Mouse (Mus musculus) B cell, adult 2 months (primary cell): Measurements from ENCODE around the gene Ppp1r37.
"Not testable (repeated sequence)": the region's sequence is repeated elsewhere in the genome, so short reads cannot be mapped to it uniquely, and the experiment has no call there.

ENCODE experiments used
- DNase-seq, 2 experiments: peaks; one replicate each; pipeline ENCODE4 v3.0.0; 2022

Ppp1r37 gene

DNA sequence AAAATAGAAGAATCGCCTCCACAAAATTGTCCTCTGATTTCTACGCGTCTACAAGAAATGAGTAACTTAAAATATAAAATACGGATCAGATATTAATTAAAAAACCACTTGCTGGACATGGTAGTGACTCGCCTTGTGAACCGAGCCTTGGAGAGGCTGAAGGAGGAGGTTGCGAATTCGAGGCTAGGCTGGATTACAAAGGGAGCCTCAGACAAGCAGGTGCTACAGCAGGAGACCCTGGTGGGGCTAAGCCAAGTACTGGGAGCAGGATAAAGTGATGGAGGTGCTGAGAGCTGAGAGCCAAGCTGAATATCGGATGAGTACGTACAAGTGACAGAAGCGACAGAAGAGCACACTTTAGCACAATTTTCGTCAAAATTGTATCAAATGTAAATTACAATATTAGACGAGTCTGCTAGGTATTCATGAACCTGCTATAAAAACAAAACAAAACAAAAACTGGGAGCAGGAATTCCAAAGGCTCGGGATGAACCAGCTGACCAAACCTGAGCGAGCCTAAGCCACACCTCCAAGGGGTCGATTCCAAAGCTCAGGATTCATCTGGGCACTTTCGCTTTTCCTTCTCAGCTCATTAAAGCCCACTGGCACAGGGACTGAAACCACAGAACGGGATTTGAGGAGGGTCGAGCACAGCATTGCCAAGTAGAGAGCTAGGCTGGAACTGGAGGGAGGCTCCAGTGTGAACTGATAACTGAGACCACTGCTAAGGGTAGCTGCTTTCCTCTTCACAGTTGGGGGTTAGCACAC, at the start of gene Ppp1r37:
Ppp1r37 (minus strand) TSS at position 434 of the 768 bp plus-strand sequence.
- no peak for DNase-seq

DNA sequence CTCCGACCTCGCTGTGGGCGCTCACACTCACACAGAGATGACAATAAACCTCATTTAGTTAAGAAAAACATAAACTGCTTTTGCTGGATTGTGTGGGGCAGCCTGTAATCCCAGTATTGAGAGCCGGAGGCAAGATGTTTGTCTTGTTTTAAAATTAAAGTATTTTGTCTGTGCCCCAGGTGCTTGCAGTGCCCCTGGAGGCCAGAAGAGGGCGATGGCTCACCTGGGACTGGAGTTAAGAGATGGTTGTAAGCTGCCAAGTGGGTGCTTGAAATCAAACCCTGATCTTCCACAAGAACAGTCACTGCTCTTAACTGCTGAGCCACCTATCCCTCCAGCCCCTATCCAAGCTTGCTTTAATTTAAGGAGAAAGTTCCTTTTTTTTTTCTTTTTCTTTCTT, 48.1 kb upstream of the Ppp1r37 start:
- DNase-seq: peak; percentile 46 to 50

- no peak for DNase-seq
Measured at GRCm38 (mm10) chr7:19609641-19610332, 46.9 kb upstream of the Ppp1r37 start.

DNA sequence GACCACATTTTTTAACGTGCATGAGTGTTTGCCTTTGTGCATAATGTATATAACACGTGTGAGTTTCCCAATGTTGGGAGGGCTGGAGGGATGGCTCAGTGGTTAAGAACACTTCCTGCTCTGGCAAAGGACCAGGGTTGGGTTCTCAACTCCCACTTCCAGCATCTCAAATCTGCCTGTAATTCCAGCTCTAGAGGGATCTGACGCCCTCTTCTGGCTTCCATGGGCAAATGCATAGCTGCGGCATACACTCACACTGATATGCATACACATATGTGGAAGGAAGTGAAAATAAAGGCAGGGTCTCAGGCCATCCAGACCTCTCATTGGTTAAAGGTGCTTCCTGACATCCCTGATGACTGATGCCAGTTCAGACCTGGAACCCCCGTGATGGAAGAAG, 44.4 kb upstream of the Ppp1r37 start:
- DNase-seq: no peak

GRCm38 (mm10) chr7:19604606-19605214, 41.8 kb upstream of the Ppp1r37 start:
- not testable (repeated sequence) for DNase-seq

DNA sequence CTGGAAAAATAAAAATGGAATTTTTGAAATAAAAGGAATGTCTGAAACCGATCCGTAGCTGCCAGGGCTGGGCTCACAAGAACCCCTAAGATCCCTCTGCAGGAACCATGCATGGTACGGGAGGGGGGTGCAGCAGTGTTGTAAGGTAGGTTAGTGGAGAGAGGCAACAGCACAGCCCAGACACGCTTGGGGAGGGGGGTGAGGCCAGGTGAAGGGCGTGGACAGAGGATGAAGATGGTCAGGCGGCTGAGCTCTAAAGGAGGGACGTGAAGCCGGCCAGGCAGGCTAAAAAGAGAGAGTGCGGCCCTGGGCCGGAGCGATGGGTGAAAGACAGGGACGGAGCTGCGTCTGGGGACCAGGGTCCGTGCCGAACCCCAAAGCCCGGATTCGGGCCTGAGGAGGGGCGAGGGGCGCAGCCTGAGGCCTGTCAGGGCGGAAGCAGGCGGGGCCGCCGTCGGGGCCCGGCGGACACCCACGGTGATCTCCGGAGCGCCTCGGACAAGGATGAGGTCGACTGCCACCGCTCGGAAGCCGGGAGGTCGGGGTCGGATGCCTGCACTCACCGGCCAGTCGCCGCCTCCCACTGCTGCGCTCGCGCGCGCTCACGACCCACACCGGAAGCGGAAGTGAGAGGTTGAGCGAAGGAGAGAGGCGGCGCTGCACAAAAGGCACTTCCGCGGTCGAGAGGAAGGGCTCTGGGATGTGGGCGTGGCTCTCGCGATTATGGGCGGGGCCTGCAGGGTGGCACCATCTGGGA, 41.2 kb upstream of the Ppp1r37 start, which contains the start of gene Clasrp:
Clasrp (minus strand) TSS at position 638 of the 757 bp plus-strand sequence.
- peak; percentile 98 for DNase-seq

DNA sequence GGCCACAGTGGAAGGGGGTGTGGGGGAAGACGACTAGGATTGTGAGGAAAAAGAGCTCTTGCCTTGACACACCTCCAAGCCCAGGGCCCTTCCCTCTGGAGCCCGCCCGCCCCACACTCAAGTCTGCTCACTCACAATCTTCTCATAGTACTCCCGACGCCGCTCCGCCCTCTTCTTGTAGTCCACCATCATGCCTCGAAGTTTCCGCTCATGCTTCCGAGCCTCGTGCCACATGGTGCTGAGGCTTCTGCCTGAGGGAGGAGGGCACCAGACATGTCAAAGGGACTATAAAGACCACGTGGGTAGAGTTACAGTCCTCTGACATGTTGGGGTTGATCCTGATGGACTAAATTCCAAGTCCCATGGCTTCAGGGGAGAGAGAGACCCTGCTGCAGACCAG, 40.2 kb upstream of the Ppp1r37 start:
- no peak for DNase-seq

DNA sequence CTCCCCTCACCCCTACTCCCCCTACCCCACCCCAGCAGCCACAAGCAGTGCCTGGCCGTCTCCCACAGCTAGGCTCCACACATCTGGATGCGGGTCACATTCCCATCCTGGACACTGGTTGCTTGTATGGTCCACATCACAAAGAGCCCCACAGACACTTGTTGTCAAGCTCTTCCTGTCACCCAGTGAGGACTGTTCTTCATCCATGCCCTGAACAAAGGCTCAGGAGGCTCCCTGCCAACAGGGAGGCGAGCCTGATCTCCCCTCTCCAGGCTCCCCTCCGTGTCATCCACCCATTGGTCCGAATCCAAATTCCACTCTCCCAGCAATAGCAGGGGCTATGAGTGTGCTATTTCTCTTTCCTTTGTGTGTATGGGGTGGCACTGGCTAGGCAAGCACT, 37.7 kb upstream of the Ppp1r37 start:
- no peak for DNase-seq

DNA sequence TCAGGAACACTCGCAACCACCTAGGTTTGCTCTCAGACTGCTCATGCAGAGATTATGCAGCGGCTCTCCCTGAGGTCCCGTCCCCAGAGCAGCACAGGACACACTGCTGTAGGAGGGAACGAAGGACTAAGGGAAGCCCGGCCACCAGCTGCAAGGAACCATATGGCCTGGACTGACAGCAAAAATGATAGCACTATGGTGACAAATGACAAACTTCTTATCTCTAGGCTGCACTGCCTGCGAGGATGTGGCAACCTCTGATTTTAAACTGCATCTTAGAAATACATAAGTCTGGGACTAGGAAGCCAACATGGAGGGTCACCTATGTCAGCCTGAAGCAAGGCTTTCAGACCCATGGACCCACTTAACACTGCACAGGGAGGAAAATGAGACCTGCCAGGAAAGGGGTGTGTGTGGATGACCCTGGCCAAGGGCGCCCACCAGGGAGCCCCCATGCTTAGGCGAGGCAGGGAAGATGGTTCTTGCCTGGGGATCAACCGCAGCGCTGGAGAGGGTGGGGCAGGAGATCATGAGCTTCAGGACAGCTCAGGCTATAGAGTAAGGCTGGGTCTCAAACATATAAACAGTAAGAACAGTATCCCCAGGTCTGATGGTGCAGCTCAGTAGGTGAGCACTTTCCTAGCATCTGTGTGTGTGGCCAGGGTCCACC, 30.3 kb upstream of the Ppp1r37 start:
- no peak for DNase-seq

DNA sequence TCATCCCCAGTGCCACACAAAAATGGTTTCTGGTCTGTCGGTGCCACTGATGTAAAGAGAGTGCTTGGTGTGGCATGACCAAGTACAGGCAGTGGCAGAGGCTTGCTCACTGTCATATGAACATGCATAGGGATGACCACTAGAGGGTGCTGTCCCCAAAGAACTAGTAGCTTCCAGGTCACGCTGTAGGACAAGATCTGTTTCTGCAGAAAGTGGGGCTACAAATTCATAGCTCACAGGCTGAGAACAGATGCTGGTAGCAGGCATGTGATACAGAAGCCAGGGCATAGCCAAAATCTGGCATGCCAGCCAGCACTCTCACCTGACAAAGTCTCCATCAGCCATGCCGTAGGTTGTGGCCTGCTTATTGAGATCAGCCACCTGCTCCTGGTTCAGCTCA, 27.0 kb upstream of the Ppp1r37 start:
- peak; percentile 87 to 89 for DNase-seq

DNA sequence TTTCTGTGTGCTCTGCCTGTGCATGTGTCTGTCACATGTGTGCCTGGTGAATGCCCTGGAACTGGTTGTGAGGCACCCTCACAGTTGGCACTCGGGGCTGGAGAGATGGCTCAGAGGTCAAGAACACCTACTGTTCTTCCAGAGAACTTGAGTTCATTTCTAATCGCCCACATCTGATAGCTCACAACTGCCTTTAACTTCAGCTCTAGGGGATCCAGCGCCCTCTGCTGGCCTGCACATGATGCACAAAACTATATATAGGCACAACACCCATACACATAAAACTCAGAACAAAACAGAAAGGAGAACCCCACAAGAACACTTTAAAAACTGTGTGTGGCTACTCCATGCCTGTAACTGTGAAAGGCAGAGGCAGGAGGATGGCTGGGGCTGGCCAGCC, 26.3 kb upstream of the Ppp1r37 start:
- peak; percentile 70 to 73 for DNase-seq

DNA sequence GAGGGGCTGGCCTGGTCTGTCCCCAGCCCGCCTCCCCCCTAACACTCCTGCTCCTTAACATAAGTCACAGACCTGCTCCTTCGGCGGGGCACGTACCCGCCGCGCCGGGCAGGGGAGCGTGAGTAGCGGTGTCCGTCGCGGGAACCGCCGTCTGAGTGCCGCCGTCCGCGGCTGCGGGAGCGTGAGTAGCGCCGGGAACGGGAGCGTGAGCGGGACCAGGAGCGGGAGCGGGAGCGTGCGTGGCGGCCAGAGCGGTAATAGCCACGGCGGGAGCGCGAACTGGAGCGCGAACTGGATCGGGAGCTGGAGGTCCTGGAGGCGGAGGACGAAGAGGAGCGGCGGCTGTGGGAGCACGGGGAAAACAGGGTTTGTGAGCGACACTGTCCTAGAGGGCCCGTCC, 23.4 kb upstream of the Ppp1r37 start:
- no peak for DNase-seq

DNA sequence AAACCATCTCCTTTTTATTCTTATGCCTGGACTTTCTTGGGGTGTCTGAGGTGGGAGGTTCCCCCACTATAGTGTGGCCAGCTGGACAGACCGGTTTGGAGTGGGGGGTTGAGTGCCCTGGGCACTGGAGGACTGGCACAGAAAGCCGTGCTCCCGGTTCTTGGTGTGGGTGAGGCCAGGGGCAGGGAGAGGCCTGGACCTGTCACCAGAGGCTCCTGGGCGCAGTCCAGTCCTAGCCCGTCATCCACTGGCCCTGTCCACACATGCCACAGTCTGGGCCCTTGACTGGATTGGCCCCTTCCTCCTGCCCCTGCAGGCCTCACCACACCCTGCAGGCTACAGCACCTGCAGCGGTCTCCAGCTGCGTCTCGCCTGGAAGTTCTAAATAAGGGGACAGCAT, 17.8 kb upstream of the Ppp1r37 start:
- DNase-seq: no peak

DNA sequence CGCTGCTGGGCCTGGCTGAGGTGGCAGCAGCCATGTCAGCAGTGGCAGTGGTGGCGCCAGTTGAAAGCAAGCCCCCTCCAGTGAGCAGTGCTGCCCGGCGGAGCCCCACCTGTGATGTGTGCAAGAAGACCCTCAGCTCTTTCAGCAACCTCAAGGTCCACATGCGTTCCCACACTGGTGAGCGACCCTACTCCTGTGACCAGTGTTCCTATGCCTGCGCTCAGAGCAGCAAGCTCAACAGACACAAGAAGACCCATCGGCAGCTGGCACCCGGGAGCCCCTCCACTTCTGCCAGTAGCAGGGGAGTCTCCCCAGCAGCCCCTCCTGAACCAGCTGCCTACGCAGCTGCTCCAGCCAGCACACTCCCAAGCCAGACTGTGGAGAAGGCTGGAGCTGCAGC, 16.9 kb upstream of the Ppp1r37 start:
- no peak for DNase-seq

DNA sequence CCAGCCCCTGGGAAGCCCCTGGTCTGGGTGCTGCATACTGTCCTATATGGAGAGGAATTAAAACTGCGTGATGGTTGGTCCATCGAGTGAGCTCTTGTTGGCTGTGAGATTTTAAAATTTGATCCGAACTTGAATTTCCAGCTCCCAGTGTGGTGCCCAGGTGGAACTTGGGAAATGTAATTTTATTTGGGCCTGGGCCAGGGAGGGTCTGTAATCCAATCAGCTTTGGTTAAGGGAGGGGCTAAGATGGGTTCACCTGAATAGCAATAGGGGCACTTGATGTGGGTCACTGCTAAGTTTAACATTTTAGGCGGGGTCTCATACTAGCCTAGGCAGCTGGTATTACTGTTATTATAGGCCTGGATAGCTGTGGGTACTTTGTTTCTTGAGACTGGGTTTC, 15.6 kb upstream of the Ppp1r37 start:
- no peak for DNase-seq

- peak in 1 of 2 experiments; percentile 57 for DNase-seq
Measured at GRCm38 (mm10) chr7:19577877-19578414, 15.1 kb upstream of the Ppp1r37 start.

GRCm38 (mm10) chr7:19577141-19577852, 14.4 kb upstream of the Ppp1r37 start, which contains the start of the genes Zfp296 and Gemin7:
Gene Zfp296, plus strand, starts transcription at chr7:19577287.
Gene Gemin7, minus strand, starts transcription at chr7:19577595.
- peak; percentile 72 to 76 for DNase-seq

DNA sequence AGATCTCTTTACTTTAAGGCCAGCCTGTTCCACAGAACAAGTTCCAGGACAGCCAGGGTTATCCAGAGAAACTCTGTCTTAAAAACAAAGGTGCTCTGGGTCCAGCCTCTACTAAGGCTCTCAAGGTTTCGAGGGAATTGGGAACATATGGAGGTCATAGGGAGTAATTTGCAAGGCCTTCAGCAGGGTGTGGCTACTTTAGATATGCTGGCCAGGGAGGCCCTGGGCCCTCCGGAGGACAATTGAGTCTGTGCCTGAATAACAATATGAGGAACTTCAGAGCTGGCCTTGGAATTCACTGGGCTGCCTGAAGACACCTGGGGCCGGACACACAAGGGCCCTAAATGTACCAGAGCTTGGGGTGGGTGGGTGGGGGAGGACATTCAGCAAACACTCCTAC, 12.7 kb upstream of the Ppp1r37 start:
- DNase-seq: no peak

DNA sequence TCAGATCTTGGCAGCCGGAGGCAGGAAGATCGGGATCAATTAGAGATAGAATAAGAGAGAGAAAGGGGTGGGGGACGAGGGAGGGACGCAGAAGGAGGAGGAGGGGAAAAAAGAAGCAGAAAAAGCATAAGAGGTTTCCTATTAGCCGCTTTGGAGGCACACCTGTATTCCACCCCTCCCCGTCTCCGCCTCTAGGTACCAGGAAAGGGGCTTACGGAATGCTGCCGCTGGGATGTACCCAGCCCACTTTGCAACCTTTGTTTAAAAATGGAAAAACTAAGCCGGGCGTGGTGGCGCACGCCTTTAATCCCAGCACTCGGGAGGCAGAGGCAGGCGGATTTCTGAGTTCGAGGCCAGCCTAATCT, 10.9 kb upstream of the Ppp1r37 start:
- no peak for DNase-seq

DNA sequence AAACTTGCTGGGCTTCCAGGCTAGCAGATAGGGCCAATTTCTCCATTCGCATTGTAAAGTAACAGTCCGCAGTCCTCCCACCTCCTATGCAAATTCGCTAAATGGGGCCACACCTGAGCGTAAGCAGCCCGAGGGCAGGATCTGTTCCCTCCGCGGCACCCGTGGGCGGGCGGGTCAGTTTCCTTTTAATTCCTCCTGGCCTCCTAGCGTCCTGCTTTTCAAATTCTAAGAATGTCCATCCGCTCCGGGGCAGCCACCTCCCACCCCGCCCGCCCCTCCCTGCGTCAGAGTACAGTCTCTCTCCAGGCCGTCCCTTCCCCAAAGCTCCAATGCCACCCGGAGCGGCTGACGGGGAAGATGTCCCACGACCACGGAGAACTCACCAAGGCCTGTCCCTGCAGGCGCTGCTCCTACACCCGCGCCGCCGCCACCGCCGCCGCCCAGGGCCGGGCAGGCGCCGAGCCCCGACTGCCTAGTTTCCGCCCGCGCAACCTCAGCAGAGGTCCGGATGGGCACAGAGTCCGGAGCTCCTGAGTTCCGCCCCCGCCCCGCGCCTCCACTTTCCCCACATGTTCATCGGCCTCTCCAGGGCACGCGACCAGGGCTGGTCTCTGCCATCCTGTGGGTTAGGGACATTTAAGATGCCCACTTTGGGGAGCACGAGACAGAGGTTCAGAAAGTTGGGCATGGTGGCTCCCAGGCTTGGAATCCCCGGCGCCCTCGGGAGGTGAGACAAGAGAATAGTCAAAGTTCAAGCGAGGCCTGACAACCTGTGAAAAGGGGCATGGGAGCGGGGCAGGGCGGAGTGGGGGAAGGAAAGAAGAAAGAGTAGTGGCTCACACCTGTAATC, 10.3 kb upstream of the Ppp1r37 start:
- DNase-seq: peak; percentile 85 to 88

GRCm38 (mm10) chr7:19569647-19570046, 6.8 kb upstream of the Ppp1r37 start:
- no peak for DNase-seq
